Mouse (Mus musculus): ENCODE results near the gene Gm49368. TPM values are rescaled to one million over a fixed set of nuclear protein-coding genes. Genes with fewer than 3 reads are reported as not detected.

The Gm49368 gene
- polyA plus RNA-seq, 1 experiment: 16.7 TPM

GRCm38 (mm10) chr7:128119726-128120490, 57.4 kb downstream of the Gm49368 start:
- no peak overlapping the region for H3K4me3 ChIP-seq (replicated peaks; ENCODE audit: control insufficient read depth, low read depth, low read length)
- peaks cover 1% of the 10 kb centered on the region; the same call in 1 of the 2 replicates for H3K4me1 ChIP-seq (ENCODE audit: control insufficient read depth, insufficient read depth, low read length)
- TF ChIP-seq POLR2A (IDR thresholded peaks at IDR 0.05; ENCODE audit: borderline replicate concordance, control insufficient read depth, low read depth, low read length) (no peak), CTCF (IDR thresholded peaks at IDR 0.05; ENCODE audit: control insufficient read depth, insufficient read depth, low read length) (no peak)
- H3K27ac ChIP-seq (ENCODE audit: control insufficient read depth, insufficient read depth, low read depth, low read length, poor library complexity): no peak overlapping the region
- WGBS: 83% methylated on average over 6 of the region's 6 CpGs

GRCm38 (mm10) chr7:128128741-128129720, 66.5 kb downstream of the Gm49368 start, which contains the start of gene Itgax:
Gene Itgax, plus strand, starts transcription at chr7:128129547.
- 29% methylated on average over 8 of the region's 8 CpGs for WGBS
- Histone ChIP-seq H3K27ac (ENCODE audit: control insufficient read depth, insufficient read depth, low read depth, low read length, poor library complexity) (no peak within 1 kb of the TSS), H3K4me3 (replicated peaks; ENCODE audit: control insufficient read depth, low read depth, low read length) (no peak within 1 kb of the TSS), H3K4me1 (ENCODE audit: control insufficient read depth, insufficient read depth, low read length) (peaks cover 7% of the 10 kb centered on the region)
- no peak for TF ChIP-seq POLR2A (IDR thresholded peaks at IDR 0.05; ENCODE audit: borderline replicate concordance, control insufficient read depth, low read depth, low read length)

GRCm38 (mm10) chr7:128132148-128132547, 69.7 kb downstream of the Gm49368 start:
- peak overlapping the region; percentile 8; the same call in 1 of the 2 replicates for H3K27ac ChIP-seq (ENCODE audit: control insufficient read depth, insufficient read depth, low read depth, low read length, poor library complexity)
- TF ChIP-seq POLR2A (IDR thresholded peaks at IDR 0.05; ENCODE audit: borderline replicate concordance, control insufficient read depth, low read depth, low read length) (no peak), CTCF (IDR thresholded peaks at IDR 0.05; ENCODE audit: control insufficient read depth, insufficient read depth, low read length) (no peak)
- H3K4me3 ChIP-seq (replicated peaks; ENCODE audit: control insufficient read depth, low read depth, low read length): no peak overlapping the region
- 30% methylated on average over 5 of the region's 5 CpGs for WGBS
- peaks cover 10% of the 10 kb centered on the region for H3K4me1 ChIP-seq (ENCODE audit: control insufficient read depth, insufficient read depth, low read length)

- H3K4me3 ChIP-seq (replicated peaks; ENCODE audit: control insufficient read depth, low read depth, low read length): no peak overlapping the region
- WGBS: 8% methylated on average over 2 of the region's 2 CpGs
- TF ChIP-seq POLR2A (IDR thresholded peaks at IDR 0.05; ENCODE audit: borderline replicate concordance, control insufficient read depth, low read depth, low read length): no peak
- H3K27ac ChIP-seq (ENCODE audit: control insufficient read depth, insufficient read depth, low read depth, low read length, poor library complexity): peak overlapping the region; percentile 39; the same call in 1 of the 2 replicates
- H3K4me1 ChIP-seq (ENCODE audit: control insufficient read depth, insufficient read depth, low read length): peaks cover 12% of the 10 kb centered on the region
These were observed 71.1 kb downstream of the Gm49368 start for GRCm38 (mm10) chr7:128133596-128133995.

GRCm38 (mm10) chr7:128136927-128137326, 74.4 kb downstream of the Gm49368 start:
- no peak overlapping the region for H3K27ac ChIP-seq (ENCODE audit: control insufficient read depth, insufficient read depth, low read depth, low read length, poor library complexity)
- no peak overlapping the region for H3K4me3 ChIP-seq (replicated peaks; ENCODE audit: control insufficient read depth, low read depth, low read length)
- WGBS: 57% methylated on average over 4 of the region's 4 CpGs
- H3K4me1 ChIP-seq (ENCODE audit: control insufficient read depth, insufficient read depth, low read length): peaks cover 14% of the 10 kb centered on the region
- TF ChIP-seq POLR2A (IDR thresholded peaks at IDR 0.05; ENCODE audit: borderline replicate concordance, control insufficient read depth, low read depth, low read length) (no peak), CTCF (IDR thresholded peaks at IDR 0.05; ENCODE audit: control insufficient read depth, insufficient read depth, low read length) (no peak)

- Histone ChIP-seq H3K27ac (ENCODE audit: control insufficient read depth, insufficient read depth, low read depth, low read length, poor library complexity) (no peak overlapping the region), H3K4me3 (replicated peaks; ENCODE audit: control insufficient read depth, low read depth, low read length) (no peak overlapping the region), H3K4me1 (ENCODE audit: control insufficient read depth, insufficient read depth, low read length) (peaks cover 4% of the 10 kb centered on the region; the same call in 1 of the 2 replicates)
- TF ChIP-seq POLR2A (IDR thresholded peaks at IDR 0.05; ENCODE audit: borderline replicate concordance, control insufficient read depth, low read depth, low read length) (no peak), CTCF (IDR thresholded peaks at IDR 0.05; ENCODE audit: control insufficient read depth, insufficient read depth, low read length) (no peak)
- 85% methylated on average over 6 of the region's 6 CpGs for WGBS
These were observed 77.1 kb downstream of the Gm49368 start for GRCm38 (mm10) chr7:128139611-128140010.

GRCm38 (mm10) chr7:128150970-128151369, 88.5 kb downstream of the Gm49368 start:
- WGBS: 89% methylated on average over 8 of the region's 8 CpGs
- TF ChIP-seq CTCF (IDR thresholded peaks at IDR 0.05; ENCODE audit: control insufficient read depth, insufficient read depth, low read length): no peak
- TF ChIP-seq POLR2A (IDR thresholded peaks at IDR 0.05; ENCODE audit: borderline replicate concordance, control insufficient read depth, low read depth, low read length): no peak
- no peaks in the 10 kb centered on the region for H3K4me1 ChIP-seq (ENCODE audit: control insufficient read depth, insufficient read depth, low read length)
- no peak overlapping the region for H3K27ac ChIP-seq (ENCODE audit: control insufficient read depth, insufficient read depth, low read depth, low read length, poor library complexity)
- no peak overlapping the region for H3K4me3 ChIP-seq (replicated peaks; ENCODE audit: control insufficient read depth, low read depth, low read length)

- Histone ChIP-seq H3K27ac (ENCODE audit: control insufficient read depth, insufficient read depth, low read depth, low read length, poor library complexity) (no peak within 1 kb of the TSS), H3K4me1 (ENCODE audit: control insufficient read depth, insufficient read depth, low read length) (no peaks in the 10 kb centered on the region; the same call in 1 of the 2 replicates), H3K4me3 (replicated peaks; ENCODE audit: control insufficient read depth, low read depth, low read length) (no peak within 1 kb of the TSS)
- WGBS: 92% methylated on average over 21 of the region's 21 CpGs
- TF ChIP-seq POLR2A (IDR thresholded peaks at IDR 0.05; ENCODE audit: borderline replicate concordance, control insufficient read depth, low read depth, low read length) (no peak), CTCF (IDR thresholded peaks at IDR 0.05; ENCODE audit: control insufficient read depth, insufficient read depth, low read length) (no peak)
These were observed 91.6 kb downstream of the Gm49368 start, which contains the start of gene Itgad for GRCm38 (mm10) chr7:128154076-128154475. Gene Itgad, plus strand, starts transcription at chr7:128154376.
